Mouse (Mus musculus): ENCODE results near the gene Inpp5d. TPM values are rescaled to one million over a fixed set of nuclear protein-coding genes. Genes with fewer than 3 reads are reported as not detected.

The Inpp5d gene
- polyA plus RNA-seq, 1 experiment from 2014 or later: 13.6 TPM

- DNase-seq (ENCODE audit: low spot score) (no peak), ATAC-seq (no peak)
- no peaks in the 10 kb centered on the region for H3K9me3 ChIP-seq (ENCODE audit: low read length)
- no peak overlapping the region for H3K27ac ChIP-seq (ENCODE audit: low read length)
- H3K27me3 ChIP-seq (replicated peaks; ENCODE audit: insufficient read depth, low read length): no peaks in the 10 kb centered on the region
- no peak for TF ChIP-seq EP300 (IDR thresholded peaks at IDR 0.05)
- no peak for TF ChIP-seq CTCF (IDR thresholded peaks at IDR 0.05)
- no peaks in the 10 kb centered on the region for H3K4me1 ChIP-seq (ENCODE audit: insufficient read depth, low read depth, low read length)
- H3K9ac ChIP-seq (replicated peaks; ENCODE audit: low read depth): no peak overlapping the region
- 86% methylated on average over 5 of the region's 5 CpGs for WGBS
- H3K4me3 ChIP-seq (ENCODE audit: low read depth, low read length): no peak overlapping the region
- no peaks in the 10 kb centered on the region for H3K36me3 ChIP-seq (ENCODE audit: insufficient read depth, low read length)
- H3K4me2 ChIP-seq (replicated peaks; ENCODE audit: low read depth, low read length): no peak overlapping the region
Observed at GRCm38 (mm10) chr1:87603389-87603788, 16.7 kb upstream of the Inpp5d start.

GRCm38 (mm10) chr1:87605296-87605695 lies 14.8 kb upstream of the Inpp5d start:
- H3K9me3 ChIP-seq (ENCODE audit: low read length): no peaks in the 10 kb centered on the region
- no peak overlapping the region for H3K27ac ChIP-seq (ENCODE audit: low read length)

DNA sequence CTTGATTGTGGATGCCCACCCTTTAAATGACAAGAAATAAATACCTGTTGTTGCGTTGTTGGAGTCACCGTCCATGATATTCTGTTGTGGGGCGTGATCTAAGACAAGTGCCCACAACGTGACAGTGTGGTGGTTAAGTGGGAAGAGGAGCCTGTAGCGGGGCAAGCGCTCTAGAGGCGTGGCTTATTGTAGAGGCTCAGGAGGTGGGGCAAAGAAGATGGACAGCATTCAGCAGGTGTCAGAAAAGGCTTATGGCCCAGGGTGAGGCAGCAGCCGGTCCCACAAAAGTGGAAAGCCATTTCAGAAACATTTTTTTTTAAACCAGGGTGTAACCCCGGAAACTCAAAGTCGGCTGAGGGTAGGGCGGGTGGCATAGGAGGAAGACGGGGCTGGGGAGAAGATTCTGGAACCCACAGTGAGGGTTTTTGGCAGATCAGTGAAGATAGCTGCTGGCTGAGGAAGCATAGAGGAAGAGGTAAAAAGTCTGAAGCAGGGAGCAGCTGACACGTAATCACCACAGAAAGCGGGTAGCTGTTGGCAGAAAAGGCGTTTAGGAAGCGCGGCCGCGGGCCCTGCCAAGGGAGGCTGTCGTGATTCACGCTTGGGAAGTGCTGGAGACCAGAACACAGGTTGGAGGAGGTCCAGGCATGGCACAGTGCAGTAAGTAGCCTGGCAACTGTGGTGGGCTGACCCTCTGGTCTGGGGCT lies 12.6 kb upstream of the Inpp5d start:
- Histone ChIP-seq H3K4me2 (replicated peaks; ENCODE audit: low read depth, low read length) (no peak overlapping the region), H3K36me3 (ENCODE audit: insufficient read depth, low read length) (no peaks in the 10 kb centered on the region), H3K9me3 (ENCODE audit: low read length) (no peaks in the 10 kb centered on the region), H3K4me1 (ENCODE audit: insufficient read depth, low read depth, low read length) (no peaks in the 10 kb centered on the region), H3K27ac (ENCODE audit: low read length) (no peak overlapping the region), H3K27me3 (replicated peaks; ENCODE audit: insufficient read depth, low read length) (no peaks in the 10 kb centered on the region), H3K9ac (replicated peaks; ENCODE audit: low read depth) (no peak overlapping the region), H3K4me3 (ENCODE audit: low read depth, low read length) (no peak overlapping the region)
- no peak for DNase-seq (ENCODE audit: low spot score)
- no peak for ATAC-seq
- WGBS: 65% methylated on average over 21 of the region's 21 CpGs
- TF ChIP-seq EP300 (IDR thresholded peaks at IDR 0.05): no peak
- no peak for TF ChIP-seq CTCF (IDR thresholded peaks at IDR 0.05)

More at GRCm38 (mm10) chr1:87605296-87605695, 14.8 kb upstream of the Inpp5d start:
- TF ChIP-seq EP300 (IDR thresholded peaks at IDR 0.05) (no peak), CTCF (IDR thresholded peaks at IDR 0.05) (no peak)
- Histone ChIP-seq H3K36me3 (ENCODE audit: insufficient read depth, low read length) (no peaks in the 10 kb centered on the region), H3K9ac (replicated peaks; ENCODE audit: low read depth) (no peak overlapping the region), H3K4me2 (replicated peaks; ENCODE audit: low read depth, low read length) (no peak overlapping the region), H3K4me1 (ENCODE audit: insufficient read depth, low read depth, low read length) (no peaks in the 10 kb centered on the region), H3K4me3 (ENCODE audit: low read depth, low read length) (no peak overlapping the region), H3K27me3 (replicated peaks; ENCODE audit: insufficient read depth, low read length) (no peaks in the 10 kb centered on the region)
- no peak for DNase-seq (ENCODE audit: low spot score)
- ATAC-seq: no peak
- 84% methylated on average over 2 of the region's 2 CpGs for WGBS

DNA sequence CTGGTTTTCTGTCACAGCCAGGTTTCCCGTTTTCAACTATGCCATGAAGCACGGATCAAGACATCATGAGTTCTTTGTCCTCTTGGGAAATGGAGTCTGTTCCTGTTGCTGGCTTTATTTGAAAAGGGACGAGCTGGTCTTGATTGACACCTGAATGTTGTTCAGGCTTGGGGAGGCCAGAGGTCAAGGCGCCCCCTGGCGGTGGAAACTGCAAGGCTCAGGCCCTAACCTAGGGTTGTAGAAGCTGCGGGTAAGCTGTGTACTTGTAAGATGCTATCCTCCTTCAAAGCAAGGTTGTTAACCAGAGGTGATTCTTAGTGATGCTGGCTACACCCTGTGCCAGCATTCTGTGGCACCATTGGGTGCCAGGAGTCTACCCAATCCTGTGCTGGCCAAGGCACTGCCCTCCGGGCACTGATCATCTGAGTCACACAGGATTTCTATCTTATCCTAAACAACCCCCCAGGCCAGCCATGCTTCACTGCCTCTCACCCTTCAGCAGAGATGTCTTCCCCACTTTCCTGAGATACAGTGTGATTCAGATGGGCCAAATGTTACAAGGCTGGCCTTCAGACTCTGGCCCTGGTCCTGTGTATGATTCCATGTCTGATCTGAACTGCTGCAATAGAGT lies 11.6 kb upstream of the Inpp5d start:
- no peak overlapping the region for H3K4me2 ChIP-seq (replicated peaks; ENCODE audit: low read depth, low read length)
- H3K27ac ChIP-seq (ENCODE audit: low read length): no peak overlapping the region
- DNase-seq (ENCODE audit: low spot score) (peak; percentile 61), ATAC-seq (peak; percentile 41; the same call in 1 of the 2 replicates)
- no peaks in the 10 kb centered on the region for H3K4me1 ChIP-seq (ENCODE audit: insufficient read depth, low read depth, low read length)
- no peaks in the 10 kb centered on the region for H3K9me3 ChIP-seq (ENCODE audit: low read length)
- TF ChIP-seq CTCF (IDR thresholded peaks at IDR 0.05) (peak; percentile 87), EP300 (IDR thresholded peaks at IDR 0.05) (no peak)
- WGBS: 30% methylated on average over 7 of the region's 7 CpGs
- H3K27me3 ChIP-seq (replicated peaks; ENCODE audit: insufficient read depth, low read length): no peaks in the 10 kb centered on the region
- no peak overlapping the region for H3K9ac ChIP-seq (replicated peaks; ENCODE audit: low read depth)
- H3K4me3 ChIP-seq (ENCODE audit: low read depth, low read length): no peak overlapping the region
- no peaks in the 10 kb centered on the region for H3K36me3 ChIP-seq (ENCODE audit: insufficient read depth, low read length)

DNA sequence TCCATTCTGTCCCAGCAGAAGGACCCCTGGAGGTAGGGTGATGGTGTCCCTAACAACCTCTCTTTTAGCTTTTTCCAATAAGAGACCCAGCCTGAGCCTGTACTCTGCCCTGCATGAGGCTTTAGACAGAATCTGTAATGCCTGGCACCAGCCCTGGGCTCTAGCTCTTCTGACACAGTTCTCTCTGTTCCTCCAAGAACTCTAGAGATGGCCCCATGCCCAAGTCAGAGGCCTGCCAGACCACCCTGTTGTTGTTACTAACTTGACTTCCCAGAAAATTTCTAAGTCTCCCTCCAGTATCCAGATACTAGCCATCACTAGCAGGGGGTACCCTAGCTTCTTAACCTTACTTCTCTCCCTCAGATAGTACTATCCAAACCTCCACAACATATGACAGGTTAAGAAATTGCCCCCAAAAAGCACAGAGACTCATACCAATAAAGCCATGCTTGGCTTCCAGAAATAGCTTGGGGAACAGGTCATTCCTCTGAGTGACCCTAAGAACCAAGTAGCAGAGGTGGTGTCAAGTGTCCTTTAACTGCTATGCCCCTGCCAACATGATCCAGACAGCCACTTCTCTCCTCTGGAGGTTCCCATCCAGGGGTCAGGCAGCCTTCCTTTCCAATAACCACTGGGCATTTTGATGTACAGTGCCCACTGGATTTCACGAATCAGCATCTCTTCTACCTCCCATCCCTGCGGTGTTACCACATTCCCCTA lies 5.4 kb upstream of the Inpp5d start:
- DNase-seq (ENCODE audit: low spot score) (no peak), ATAC-seq (no peak)
- Histone ChIP-seq H3K36me3 (ENCODE audit: insufficient read depth, low read length) (no peaks in the 10 kb centered on the region), H3K27ac (ENCODE audit: low read length) (no peak overlapping the region), H3K27me3 (replicated peaks; ENCODE audit: insufficient read depth, low read length) (no peaks in the 10 kb centered on the region), H3K4me2 (replicated peaks; ENCODE audit: low read depth, low read length) (no peak overlapping the region), H3K9ac (replicated peaks; ENCODE audit: low read depth) (no peak overlapping the region), H3K4me3 (ENCODE audit: low read depth, low read length) (no peak overlapping the region), H3K4me1 (ENCODE audit: insufficient read depth, low read depth, low read length) (no peaks in the 10 kb centered on the region), H3K9me3 (ENCODE audit: low read length) (no peaks in the 10 kb centered on the region)
- 92% methylated on average over 2 of the region's 2 CpGs for WGBS
- no peak for TF ChIP-seq EP300 (IDR thresholded peaks at IDR 0.05)
- no peak for TF ChIP-seq CTCF (IDR thresholded peaks at IDR 0.05)

DNA sequence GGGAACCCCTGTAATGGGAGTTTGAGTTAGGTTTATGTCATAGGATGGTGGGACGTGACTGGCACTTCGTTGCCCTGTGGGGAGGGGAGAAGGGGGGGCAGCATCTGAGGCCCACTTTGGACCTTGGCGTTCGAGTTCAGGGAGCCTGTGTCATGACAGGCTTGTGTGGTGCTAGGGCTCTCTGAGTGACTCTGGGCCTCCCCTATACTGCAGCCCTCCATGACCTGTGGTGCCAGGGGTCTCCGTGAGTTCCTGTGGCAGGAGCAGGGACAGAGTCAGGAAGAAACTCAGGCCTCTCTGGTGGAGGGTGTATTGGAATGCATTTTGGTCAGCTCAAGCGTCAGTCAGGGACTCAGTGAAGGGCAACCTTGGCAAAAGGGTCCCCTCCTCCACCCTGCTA lies 581 bp downstream of the Inpp5d start:
- WGBS: 60% methylated on average over 6 of the region's 6 CpGs
- no peak for TF ChIP-seq EP300 (IDR thresholded peaks at IDR 0.05)
- no peak for TF ChIP-seq CTCF (IDR thresholded peaks at IDR 0.05)
- ATAC-seq (peak; percentile 25), DNase-seq (ENCODE audit: low spot score) (no peak)
- Histone ChIP-seq H3K4me1 (ENCODE audit: insufficient read depth, low read depth, low read length) (no peaks in the 10 kb centered on the region; the same call in 1 of the 2 replicates), H3K4me3 (ENCODE audit: low read depth, low read length) (peak overlapping the region; percentile 40), H3K27me3 (replicated peaks; ENCODE audit: insufficient read depth, low read length) (no peaks in the 10 kb centered on the region), H3K9me3 (ENCODE audit: low read length) (no peaks in the 10 kb centered on the region), H3K36me3 (ENCODE audit: insufficient read depth, low read length) (no peaks in the 10 kb centered on the region), H3K9ac (replicated peaks; ENCODE audit: low read depth) (peak overlapping the region; percentile 54), H3K4me2 (replicated peaks; ENCODE audit: low read depth, low read length) (peak overlapping the region; percentile 54), H3K27ac (ENCODE audit: low read length) (peak overlapping the region; percentile 72)
